In the genomic region with DNA sequence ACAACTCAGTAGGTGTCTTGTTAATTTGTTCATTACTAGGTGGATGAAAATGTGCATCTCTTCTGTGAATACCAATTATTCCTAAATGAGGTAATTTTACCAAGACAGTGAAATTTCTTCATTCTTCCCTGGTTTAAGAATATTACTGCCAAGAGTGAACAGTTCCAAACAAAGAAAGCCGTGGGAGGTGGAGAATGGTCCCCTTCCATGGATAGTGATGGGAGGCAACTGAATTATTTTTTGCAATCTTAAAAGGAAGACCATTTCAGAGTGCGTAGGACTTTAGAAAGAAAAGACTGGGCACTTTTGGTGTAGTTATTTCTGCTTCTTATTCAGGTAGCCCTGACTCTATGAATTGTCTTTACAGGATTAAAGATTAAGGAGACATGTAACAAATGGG, we compare ENCODE assay signal across 24 mouse cellular contexts.
DNase-seq lines count a peak whose midpoint lies in the region; ATAC-seq and TF ChIP-seq lines count a peak whose summit lies in the region.
"Had no signal": no experiment of that assay in that cellular context is flagged by ENCODE, and none has a peak within 500 bp of the region (broad histone marks: within the 10 kb centered on the region; RNA-seq: fewer than 3 reads in every experiment).

No protein-coding gene starts in this region.

- peak; percentile 14 for DNase-seq in left cerebral cortex, adult 11 months (ENCODE audit: low spot score)
- no peak for DNase-seq in left cerebral cortex, postnatal 14 days (ENCODE audit: low spot score in 2 of 2)
- peak; percentile 62 for DNase-seq in brain, adult 2 months (ENCODE audit: low read depth, low spot score)
- peak; percentile 67 for DNase-seq in telencephalon, adult 2 months (ENCODE audit: low read depth, low spot score)
- DNase-seq in left cerebral cortex, postnatal 4 days: no peak
- DNase-seq in liver, postnatal 0 days: no peak
- DNase-seq: adrenal gland, adult 8-10 months; adrenal gland, postnatal 25 days; cerebellum, adult 11 months; cerebellum, adult 18-20 months; cerebellum, adult 8-10 months; cerebellum, adult 9-11 months; cerebellum, postnatal 14 days; cerebellum, postnatal 36 days; embryo, embryonic 11 days had no signal

- no peak overlapping the region for H3K4me2 ChIP-seq in liver, postnatal 0 days (ENCODE audit: low read depth, low read length)
- H3K4me2 ChIP-seq: embryonic facial prominence, embryonic 13.5 days; embryonic facial prominence, embryonic 15.5 days; forebrain, embryonic 12.5 days had no signal

- no peak overlapping the region for H3K27ac ChIP-seq in liver, postnatal 0 days (ENCODE audit: low read depth)
- H3K27ac ChIP-seq: embryonic facial prominence, embryonic 13.5 days; embryonic facial prominence, embryonic 15.5 days; forebrain, embryonic 10.5 days; forebrain, embryonic 12.5 days had no signal

- no peaks in the 10 kb centered on the region for H3K27me3 ChIP-seq in liver, postnatal 0 days (ENCODE audit: insufficient read depth, low read length)
- H3K27me3 ChIP-seq: embryonic facial prominence, embryonic 13.5 days; embryonic facial prominence, embryonic 15.5 days; forebrain, embryonic 12.5 days; Patski had no signal

- H3K9ac ChIP-seq in liver, postnatal 0 days (replicated peaks): no peak overlapping the region
- H3K9ac ChIP-seq: embryonic facial prominence, embryonic 13.5 days; embryonic facial prominence, embryonic 15.5 days; forebrain, embryonic 12.5 days had no signal

- H3K4me1 ChIP-seq in liver, postnatal 0 days (ENCODE audit: insufficient read depth): no peaks in the 10 kb centered on the region
- H3K4me1 ChIP-seq: embryonic facial prominence, embryonic 15.5 days; forebrain, embryonic 10.5 days; forebrain, embryonic 12.5 days had no signal

- intact Hi-C loops in left cerebral cortex, postnatal 14 days (cut with DNase I): no loop called here
- intact Hi-C loops in left cerebral cortex, postnatal 4 days (cut with DNase I): no loop called here

- no peak for ATAC-seq in liver, postnatal 0 days
- ATAC-seq: activated CD4-positive, CD25-positive, alpha-beta regulatory T cell, adult 4 months; forebrain, embryonic 14.5 days; forebrain, embryonic 16.5 days; Patski had no signal

- H3K4me3 ChIP-seq in liver, postnatal 0 days (ENCODE audit: low read depth, low read length): no peak overlapping the region
- H3K4me3 ChIP-seq: embryonic facial prominence, embryonic 13.5 days; embryonic facial prominence, embryonic 15.5 days; erythroblast, embryonic 14.5 days; forebrain, embryonic 10.5 days; forebrain, embryonic 12.5 days had no signal

- no peak for TF ChIP-seq CTCF in liver, postnatal 0 days (IDR thresholded peaks at IDR 0.05; ENCODE audit: low read depth)

- TF ChIP-seq EP300 in liver, postnatal 0 days (IDR thresholded peaks at IDR 0.05; ENCODE audit: low read depth): no peak

- H3K9me3 ChIP-seq in liver, postnatal 0 days (ENCODE audit: low read length): no peaks in the 10 kb centered on the region
- H3K9me3 ChIP-seq: embryonic facial prominence, embryonic 13.5 days; embryonic facial prominence, embryonic 15.5 days; forebrain, embryonic 10.5 days; forebrain, embryonic 12.5 days had no signal

- H3K36me3 ChIP-seq in liver, postnatal 0 days (replicated peaks; ENCODE audit: insufficient read depth, low read length): no peaks in the 10 kb centered on the region
- H3K36me3 ChIP-seq: embryonic facial prominence, embryonic 13.5 days; embryonic facial prominence, embryonic 15.5 days; forebrain, embryonic 10.5 days; forebrain, embryonic 12.5 days had no signal

- WGBS in liver, postnatal 0 days (ENCODE audit: insufficient replicate concordance): 75% methylated on average over 2 of the region's 2 CpGs

Comparison
In these comparisons a context has a peak if more than half of its experiments do, and no peak if none do; other contexts are left out.
1. DNase-seq: peak in left cerebral cortex, adult 11 months (single experiment), brain, adult 2 months (single experiment) and telencephalon, adult 2 months (single experiment); none in left cerebral cortex, postnatal 14 days (0 of 2), left cerebral cortex, postnatal 4 days (single experiment) and liver, postnatal 0 days (single experiment).